Mouse (Mus musculus) left cerebral cortex, adult 2 months (tissue): ENCODE results near the gene Zfp771. TPM values are rescaled to one million over a fixed set of nuclear protein-coding genes. Genes with fewer than 3 reads are reported as not detected.
"Not testable (repeated sequence)": the region's sequence is repeated elsewhere in the genome, so short reads cannot be mapped to it uniquely, and the experiment has no call there.

ENCODE experiments used
- DNase-seq, 2 experiments: peaks; one replicate each; pipeline ENCODE4 v3.0.0; 2021 to 2022; ENCODE audit warnings: low spot score in 2 of 2, mixed read lengths in 1 of 2; ENCODE audit errors: extremely low spot score in 1 of 2
- H3K27ac ChIP-seq: fragments of 200-600 bp; 2 replicates; pipeline ENCODE4 v1.8.1; 2022
- H3K4me3 ChIP-seq: fragments of 200-600 bp; 2 replicates; pipeline ENCODE4 v1.8.1; 2022
- CTCF ChIP-seq: fragments of 200-600 bp; IDR thresholded peaks from 2 replicates; pipeline ENCODE4 v1.8.1; 2022; ENCODE audit warnings: antibody characterized with exemption, mild to moderate bottlenecking, moderate library complexity
- intact Hi-C: fragments of 180-260 bp; cut with DNase I; formaldehyde crosslinking; loops from one replicate; pipeline ENCODE4 v1.15.1; 2025
- total RNA-seq, 2 experiments: library from RNA; stranded (reverse); gene quantifications; 2 replicates each; pipeline ENCODE4 v1.2.3; 2021

The Zfp771 gene
- total RNA-seq, 2 experiments from 2014 or later: 58.8 to 68.6 TPM

DNA sequence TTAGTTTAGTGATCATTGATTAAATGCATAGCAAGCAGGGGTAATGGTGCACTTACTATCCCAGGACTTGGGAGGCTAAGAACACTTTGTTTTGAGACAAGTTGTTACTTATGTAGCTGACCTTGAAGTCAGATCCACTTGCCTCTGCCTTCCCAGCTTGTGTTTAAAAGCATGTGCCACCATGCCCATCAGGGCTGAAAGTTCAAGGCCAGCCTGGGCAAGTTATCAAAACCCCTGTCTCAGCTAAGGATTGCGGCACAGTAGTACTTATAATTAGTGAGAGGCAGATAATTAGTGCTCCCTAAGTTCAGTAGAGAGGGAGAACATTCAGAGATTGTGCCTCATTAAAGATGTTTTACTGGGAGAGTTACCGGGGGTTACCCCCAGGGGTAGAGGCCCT is 9.3 kb upstream of the Zfp771 start:
- no peak overlapping the region for H3K4me3 ChIP-seq
- no peak overlapping the region for H3K27ac ChIP-seq
- intact Hi-C loops: no loop called here
- no peak for TF ChIP-seq CTCF
- no peak for DNase-seq

DNA sequence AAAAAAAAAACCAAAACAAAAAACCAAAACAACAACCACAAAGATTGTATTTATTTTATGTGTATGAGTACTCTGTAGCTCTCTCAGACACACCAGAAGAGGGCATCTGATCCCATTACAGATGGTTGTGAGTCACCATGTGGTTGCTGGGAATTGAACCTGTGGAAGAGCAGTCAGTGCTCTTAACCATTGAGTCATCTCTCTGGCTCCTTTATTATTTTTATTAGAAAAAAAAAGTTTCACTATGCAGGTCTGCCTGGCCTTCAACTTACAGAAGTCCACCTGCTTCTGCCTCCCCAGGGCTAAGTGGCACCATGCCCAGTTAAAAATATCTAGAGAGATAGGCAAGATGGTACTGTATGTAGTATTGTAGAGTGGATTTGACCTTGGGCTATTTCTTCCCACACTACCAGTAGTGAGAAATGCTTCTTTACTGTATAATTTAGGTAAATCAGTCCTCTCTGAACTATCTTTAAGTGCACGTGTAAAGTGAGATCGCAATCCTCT is 660 bp upstream of the Zfp771 start:
- no peak; the same call in 1 of the 2 replicates for TF ChIP-seq CTCF
- intact Hi-C loops: no loop called here
- no peak for DNase-seq
- H3K27ac ChIP-seq: peak overlapping the region; percentile 97
- H3K4me3 ChIP-seq: peak overlapping the region; percentile 93; the same call in 1 of the 2 replicates

DNA sequence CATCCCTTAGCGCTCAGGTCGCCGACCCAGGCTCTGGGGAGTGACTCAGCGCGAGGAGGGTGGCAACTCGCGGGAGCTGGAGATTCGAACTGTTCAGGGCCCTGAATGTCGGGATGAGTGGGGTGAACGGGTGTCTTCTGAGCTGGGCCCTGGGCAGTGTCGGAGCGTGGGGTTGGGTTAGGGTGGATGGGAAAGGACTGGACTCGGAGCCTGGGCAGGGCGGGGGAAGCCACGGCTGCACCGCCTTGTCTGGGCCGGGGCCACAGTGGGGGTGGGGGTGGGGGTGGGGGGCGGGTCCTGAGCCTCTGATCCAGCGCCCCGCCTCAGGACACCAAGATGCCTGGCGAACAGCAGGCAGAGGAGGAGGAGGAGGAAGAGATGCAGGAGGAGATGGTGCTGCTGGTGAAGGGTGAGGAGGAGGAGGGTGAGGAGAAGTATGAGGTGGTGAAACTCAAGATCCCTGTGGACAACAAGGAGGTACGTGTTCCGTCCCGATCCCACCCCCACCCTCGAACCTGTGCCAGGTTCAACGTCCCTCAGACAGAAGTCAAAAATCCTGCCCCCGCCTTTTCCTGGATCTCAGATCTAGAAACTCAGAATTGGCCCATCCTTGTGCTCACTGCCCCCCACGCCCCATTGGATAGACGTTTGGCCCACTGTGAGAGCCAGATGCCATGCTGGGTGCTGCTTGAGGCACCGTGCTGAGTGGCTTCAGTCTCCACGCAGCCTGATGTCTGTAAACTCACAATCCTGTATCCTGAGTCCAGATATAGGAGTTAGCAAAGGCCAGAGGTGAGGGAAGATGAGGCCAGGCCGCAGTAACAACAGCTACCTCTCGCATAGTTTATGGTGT is 810 bp downstream of the Zfp771 start:
- DNase-seq: no peak
- Histone ChIP-seq H3K27ac (peak overlapping the region; percentile 97), H3K4me3 (peak overlapping the region; percentile 93)
- TF ChIP-seq CTCF: no peak
- intact Hi-C loops: no loop called here

DNA sequence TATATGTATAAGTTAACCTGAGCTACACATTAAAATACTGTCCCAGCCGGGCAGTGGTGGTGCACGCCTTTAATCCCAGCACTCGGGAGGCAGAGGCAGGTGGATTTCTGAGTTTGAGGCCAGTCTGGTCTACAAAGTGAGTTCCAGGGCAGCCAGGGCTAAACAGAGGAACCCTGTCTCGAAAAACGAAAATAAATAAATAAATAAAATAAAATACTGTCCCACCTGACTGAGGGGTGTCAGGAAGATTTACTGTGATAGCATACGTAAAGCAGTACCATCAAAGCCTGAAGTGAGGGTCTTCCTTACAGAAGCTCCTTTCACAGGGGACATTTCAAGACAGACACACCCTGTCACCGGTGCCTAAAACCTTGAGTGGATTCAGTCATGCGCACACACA is 6.4 kb downstream of the Zfp771 start:
- intact Hi-C loops, H3K4me3 ChIP-seq, DNase-seq, H3K27ac ChIP-seq: not testable (repeated sequence)

DNA sequence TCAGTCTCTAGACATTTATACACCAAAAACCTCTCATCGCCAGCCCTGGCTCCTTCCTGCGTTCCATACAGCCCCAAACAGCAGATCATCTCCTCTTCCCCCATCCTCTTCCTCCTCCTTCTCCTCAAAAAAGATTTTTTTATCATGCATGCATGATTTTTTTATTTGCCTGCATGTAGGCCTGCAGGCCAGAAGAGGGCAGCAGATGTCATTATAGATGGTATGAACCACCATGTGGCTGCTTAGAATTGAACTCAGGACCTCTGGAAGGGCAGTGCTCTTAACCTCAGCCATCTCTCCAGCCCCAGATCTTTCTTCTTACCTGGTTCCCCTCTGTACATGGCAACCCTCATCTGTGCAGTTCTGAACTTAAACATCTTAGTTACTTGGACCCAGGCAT is 8.3 kb downstream of the Zfp771 start:
- Histone ChIP-seq H3K27ac (no peak overlapping the region; the same call in 1 of the 2 replicates), H3K4me3 (no peak overlapping the region)
- intact Hi-C loops: no loop called here
- TF ChIP-seq CTCF: peak; percentile 61
- no peak for DNase-seq

DNA sequence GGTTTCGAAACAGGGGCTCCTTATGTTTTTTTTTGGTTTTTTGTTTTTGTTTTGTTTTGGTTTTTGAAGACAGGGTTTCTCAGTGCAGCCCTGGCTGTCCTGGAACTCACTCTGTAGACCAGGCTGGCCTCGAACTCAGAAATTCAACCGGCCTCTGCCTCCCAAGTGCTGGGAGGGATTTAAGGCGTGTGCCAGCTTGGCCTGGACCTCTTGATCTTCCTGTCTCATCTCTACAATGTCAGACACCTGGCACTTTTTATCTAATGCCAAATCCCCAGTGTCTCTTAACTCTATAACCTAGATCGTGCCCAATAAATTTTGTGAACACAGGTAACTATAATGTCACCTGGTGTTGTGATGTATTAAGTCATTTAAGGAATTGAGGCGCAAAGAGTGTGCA is 9.3 kb downstream of the Zfp771 start:
- intact Hi-C loops: no loop called here
- Histone ChIP-seq H3K27ac (peak overlapping the region; percentile 99), H3K4me3 (peak overlapping the region; percentile 52)
- DNase-seq: no peak
- no peak for TF ChIP-seq CTCF

DNA sequence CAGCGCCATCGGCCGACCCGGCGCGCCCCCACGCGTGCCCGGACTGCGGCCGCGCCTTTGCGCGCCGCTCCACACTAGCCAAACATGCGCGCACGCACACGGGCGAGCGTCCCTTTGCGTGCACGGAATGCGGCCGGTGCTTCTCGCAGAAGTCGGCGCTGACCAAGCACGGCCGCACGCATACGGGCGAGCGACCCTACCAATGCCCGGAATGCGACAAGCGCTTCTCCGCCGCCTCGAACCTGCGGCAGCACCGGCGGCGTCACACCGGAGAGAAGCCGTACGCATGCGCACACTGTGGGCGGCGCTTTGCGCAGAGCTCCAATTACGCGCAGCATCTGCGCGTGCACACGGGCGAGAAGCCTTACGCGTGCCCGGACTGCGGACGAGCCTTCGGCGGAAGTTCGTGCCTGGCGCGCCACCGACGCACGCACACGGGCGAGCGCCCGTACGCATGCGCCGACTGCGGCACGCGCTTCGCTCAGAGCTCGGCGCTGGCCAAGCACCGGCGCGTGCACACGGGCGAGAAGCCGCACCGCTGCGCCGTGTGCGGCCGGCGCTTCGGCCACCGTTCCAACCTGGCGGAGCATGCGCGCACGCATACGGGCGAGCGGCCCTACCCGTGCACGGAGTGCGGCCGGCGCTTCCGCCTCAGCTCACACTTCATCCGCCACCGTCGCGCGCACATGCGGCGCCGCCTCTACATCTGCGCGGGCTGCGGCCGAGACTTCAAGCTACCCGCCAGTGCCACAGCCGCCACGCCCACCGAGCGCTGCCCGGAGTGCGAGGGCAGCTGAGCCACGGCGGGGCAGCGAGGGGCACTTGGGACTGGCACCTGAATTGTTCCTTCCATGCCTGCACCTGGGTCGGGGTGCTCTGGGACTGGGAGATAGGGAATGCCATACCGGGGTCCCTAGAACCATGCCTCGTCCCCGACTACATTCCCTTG is 10.0 kb downstream of the Zfp771 start:
- Histone ChIP-seq H3K27ac (peak overlapping the region; percentile 99), H3K4me3 (peak overlapping the region; percentile 52)
- no peak for TF ChIP-seq CTCF
- DNase-seq: peak; percentile 95 to 96
- intact Hi-C loops: loop anchor here (1.0 kb wide), 1 partner anchor 46 kb away; the partner anchor contains the start of genes Mylpf and Tbc1d10b

DNA sequence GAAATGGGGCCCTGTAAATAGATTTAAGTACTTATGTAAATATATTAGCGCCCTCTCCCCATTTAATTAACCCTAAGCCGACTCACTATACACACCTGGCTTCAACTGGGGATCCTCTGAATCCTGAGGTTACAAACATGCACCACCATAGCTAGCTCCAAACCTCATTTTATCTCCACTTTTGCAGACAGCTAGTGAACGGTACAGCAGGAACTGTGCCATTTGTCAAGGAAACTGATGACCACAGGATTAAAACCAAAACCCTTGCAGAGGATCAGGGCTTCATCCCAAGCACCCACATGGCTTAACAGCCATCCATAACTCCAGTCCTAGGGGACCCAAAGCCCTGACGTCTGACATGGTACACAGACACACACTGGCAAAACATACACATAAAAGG is 10.9 kb downstream of the Zfp771 start:
- no peak for TF ChIP-seq CTCF
- peak overlapping the region; percentile 99; the same call in 1 of the 2 replicates for H3K27ac ChIP-seq
- intact Hi-C loops: no loop called here
- no peak overlapping the region; the same call in 1 of the 2 replicates for H3K4me3 ChIP-seq
- no peak for DNase-seq

DNA sequence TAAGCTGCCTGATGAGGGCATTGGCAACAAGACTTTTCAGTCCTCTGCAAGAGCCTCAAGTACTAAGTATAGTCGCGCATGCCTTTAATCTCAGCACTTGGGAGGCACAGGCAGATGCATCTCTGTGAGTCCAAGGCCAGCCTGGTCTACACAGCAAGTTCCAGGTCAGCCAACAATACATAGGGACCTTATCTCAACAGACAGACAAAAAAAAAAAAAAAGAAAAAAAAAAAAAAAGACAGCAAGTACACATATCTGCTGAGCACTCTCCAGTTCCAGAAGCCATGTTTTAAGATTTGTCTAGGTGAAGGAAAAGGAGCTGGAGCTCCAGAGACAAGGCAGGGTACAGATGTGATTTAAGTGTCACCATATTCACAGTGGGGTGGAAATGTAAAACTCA is 11.9 kb downstream of the Zfp771 start:
- no peak for TF ChIP-seq CTCF
- no peak for DNase-seq
- Histone ChIP-seq H3K27ac (no peak overlapping the region), H3K4me3 (no peak overlapping the region)
- intact Hi-C loops: no loop called here

DNA sequence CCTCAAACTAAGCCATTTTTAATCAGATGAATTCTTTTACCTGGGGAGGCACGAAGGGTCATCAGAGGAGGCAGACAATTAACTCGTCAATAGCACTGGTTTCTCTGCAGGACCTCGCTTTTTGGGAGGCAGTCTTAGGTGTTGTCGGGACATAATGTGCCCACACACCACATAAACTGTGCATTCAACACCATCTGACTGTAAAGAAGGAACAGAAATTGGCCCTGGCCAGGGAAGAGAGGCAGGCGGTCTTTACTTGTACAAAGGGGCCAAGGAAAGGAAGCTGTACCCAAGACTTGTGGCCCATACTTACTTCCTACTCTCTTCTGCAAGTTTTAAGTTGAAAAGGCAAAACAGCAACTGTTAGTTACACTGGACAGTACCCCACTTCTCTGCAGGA is 12.4 kb downstream of the Zfp771 start:
- DNase-seq: no peak
- intact Hi-C loops: no loop called here

DNA sequence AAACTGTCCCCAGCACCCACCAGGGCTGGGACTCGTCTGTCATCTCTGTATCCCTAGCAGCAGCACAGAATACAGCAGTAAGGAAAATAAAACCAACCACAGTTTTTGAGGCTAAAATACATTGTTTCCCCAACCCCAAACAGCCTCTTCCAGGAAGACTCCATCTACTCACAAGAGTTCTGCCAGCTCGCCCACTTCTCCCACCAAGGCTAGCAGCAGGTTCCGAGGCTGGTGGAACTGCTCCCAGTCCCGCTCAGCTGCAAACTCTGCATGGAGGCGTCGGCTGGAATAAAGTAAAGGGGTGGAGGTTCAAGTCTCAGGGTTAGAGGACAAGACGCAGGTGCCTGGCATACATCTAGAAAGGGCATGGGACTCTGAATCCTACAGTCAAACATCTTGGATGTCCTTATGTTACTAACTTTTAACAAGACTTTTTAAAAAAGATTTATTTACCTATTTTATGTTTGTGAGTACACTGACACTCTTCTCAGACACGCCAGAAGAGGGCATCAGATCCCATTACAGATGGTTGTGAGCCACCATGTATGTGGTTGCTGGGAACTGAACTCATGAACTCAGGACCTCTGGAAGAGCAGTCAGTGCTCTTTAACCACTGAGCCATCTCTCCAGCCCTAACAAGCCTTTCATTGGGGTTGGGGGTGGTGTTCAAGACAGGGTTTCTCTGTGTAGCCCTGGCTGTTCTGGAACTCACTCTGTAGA is 15.3 kb downstream of the Zfp771 start:
- no peak overlapping the region; the same call in 1 of the 2 replicates for H3K4me3 ChIP-seq
- DNase-seq: no peak
- no peak overlapping the region; the same call in 1 of the 2 replicates for H3K27ac ChIP-seq
- intact Hi-C loops: no loop called here
- no peak for TF ChIP-seq CTCF

More for the DNA sequence above, 12.4 kb downstream of the Zfp771 start:
- H3K27ac ChIP-seq: no peak overlapping the region
- H3K4me3 ChIP-seq: no peak overlapping the region
- no peak for TF ChIP-seq CTCF
